17 mouse cellular contexts compared by ENCODE assay signal in the genomic region with DNA sequence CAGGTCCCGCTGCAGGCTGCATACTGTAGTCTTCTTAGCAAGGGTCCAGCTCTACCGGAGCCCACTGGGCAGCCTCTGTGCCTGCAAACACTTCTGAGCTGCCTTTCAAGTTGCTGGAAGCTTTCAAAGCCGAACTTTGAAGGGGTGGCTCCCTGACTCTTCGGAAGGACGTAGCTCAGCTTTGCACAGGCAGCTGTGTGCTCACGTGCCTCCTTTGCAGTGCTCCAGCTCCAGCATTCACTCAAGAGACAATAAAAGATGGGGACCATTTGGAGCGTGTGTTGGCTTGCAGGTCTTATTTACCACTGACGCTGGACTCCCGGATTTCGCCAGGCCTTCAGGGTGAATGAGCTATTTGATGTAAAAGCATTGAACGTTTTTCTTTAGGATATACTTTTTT.
"Had no signal": no experiment of that assay in that cellular context is flagged by ENCODE, and none has a peak within 500 bp of the region (broad histone marks: within the 10 kb centered on the region; RNA-seq: fewer than 3 reads in every experiment).

No protein-coding gene starts in this region.

- H3K4me1 ChIP-seq: midbrain, embryonic 13.5 days; neural tube, embryonic 13.5 days; neural tube, embryonic 15.5 days had no signal

- H3K9ac ChIP-seq: lung, embryonic 14.5 days; midbrain, embryonic 13.5 days; neural tube, embryonic 13.5 days; neural tube, embryonic 15.5 days had no signal

- H3K27me3 ChIP-seq: midbrain, embryonic 13.5 days; neural tube, embryonic 13.5 days; neural tube, embryonic 15.5 days had no signal

- H3K4me3 ChIP-seq: midbrain, embryonic 13.5 days; myocyte; neural tube, embryonic 13.5 days; neural tube, embryonic 15.5 days had no signal

- H3K9me3 ChIP-seq: midbrain, embryonic 13.5 days; neural tube, embryonic 13.5 days; neural tube, embryonic 15.5 days had no signal

- H3K36me3 ChIP-seq: midbrain, embryonic 13.5 days; neural tube, embryonic 13.5 days; neural tube, embryonic 15.5 days had no signal

- H3K4me2 ChIP-seq: lung, embryonic 14.5 days; midbrain, embryonic 11.5 days; midbrain, embryonic 13.5 days; neural tube, embryonic 13.5 days; neural tube, embryonic 15.5 days had no signal

- DNase-seq: lung, adult 18-20 months; lung, embryonic 14.5 days; lung, postnatal 10 days; lung, postnatal 4 days; retina, postnatal 1 day; right cerebral cortex, adult 18-20 months; right cerebral cortex, postnatal 25 days; right cerebral cortex, postnatal 4 days; spleen, adult 18-20 months; thymus, adult 18-20 months; thymus, postnatal 14 days; thymus, postnatal 36 days had no signal

- H3K27ac ChIP-seq: midbrain, embryonic 13.5 days; neural tube, embryonic 13.5 days; neural tube, embryonic 15.5 days had no signal

- ATAC-seq: midbrain, embryonic 13.5 days had no signal
